Mouse (Mus musculus): ENCODE results near the gene Ush1g. TPM values are rescaled to one million over a fixed set of nuclear protein-coding genes. Genes with fewer than 3 reads are reported as not detected.

Gene Ush1g
- polyA plus RNA-seq, 1 experiment: not detected

DNA sequence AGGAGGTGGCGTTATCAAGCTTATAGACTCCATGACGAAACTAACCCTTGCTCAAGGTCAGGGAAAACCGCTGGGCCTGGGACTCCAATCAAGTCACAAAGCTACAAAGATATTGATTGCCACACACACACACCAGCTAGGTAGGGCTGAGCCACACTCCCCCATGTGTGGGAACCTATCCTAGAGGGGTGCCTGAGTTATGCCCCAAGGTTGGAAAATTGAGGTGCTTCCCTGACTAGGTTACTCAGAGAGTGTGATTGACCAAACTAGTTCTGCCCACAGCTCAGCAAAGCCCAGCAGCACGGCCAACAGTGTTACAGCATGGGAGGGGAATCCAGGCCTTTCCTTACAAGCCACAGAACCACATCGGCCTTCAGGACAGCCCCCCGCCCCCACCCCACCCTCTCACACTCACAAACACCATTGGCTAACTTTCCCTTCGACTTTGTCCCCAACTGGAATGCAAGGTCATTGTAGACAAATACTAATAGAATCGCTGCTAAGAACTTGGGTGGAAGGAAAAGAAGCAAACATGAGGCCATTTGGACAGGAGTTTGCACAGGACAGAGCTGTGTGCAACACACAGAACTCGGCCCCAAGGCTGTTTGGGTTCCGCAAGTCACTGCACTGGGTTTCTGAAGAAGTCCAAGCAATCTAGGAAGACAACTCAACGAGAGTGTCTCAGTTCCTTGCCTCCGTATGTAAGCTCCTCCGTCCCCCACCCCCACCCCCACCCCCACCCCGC is 29.0 kb downstream of the Ush1g start:
- H3K27ac ChIP-seq (ENCODE audit: insufficient read depth, low read depth, low read length): no peak overlapping the region
- H3K4me3 ChIP-seq (ENCODE audit: insufficient read depth, low read length): no peak overlapping the region
- TF ChIP-seq CTCF (IDR thresholded peaks at IDR 0.05; ENCODE audit: low read depth, low read length) (no peak), POLR2A (IDR thresholded peaks at IDR 0.05; ENCODE audit: borderline replicate concordance, low read depth, low read length) (no peak)
- H3K4me1 ChIP-seq (ENCODE audit: control insufficient read depth, insufficient read depth, low read length): peaks cover 23% of the 10 kb centered on the region

DNA sequence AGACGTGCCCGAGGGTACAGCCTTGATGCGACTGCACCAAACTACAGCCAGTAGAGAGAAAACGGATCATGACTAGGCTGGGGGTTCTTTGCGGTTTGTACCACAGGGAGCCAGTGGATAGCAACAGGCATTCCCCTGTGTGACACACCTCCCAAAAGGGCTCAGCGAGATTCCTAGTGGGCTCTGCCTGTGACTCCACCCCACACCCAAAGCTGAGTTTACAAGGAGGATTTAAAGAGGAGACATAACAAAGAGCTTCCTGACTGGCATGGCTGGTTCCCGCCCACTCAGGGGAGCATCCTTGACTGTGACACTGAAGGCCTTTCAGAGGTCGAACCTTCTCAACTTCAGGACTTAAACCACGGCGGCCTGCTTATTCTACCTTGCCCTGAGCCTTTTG is 30.3 kb downstream of the Ush1g start:
- Histone ChIP-seq H3K4me3 (ENCODE audit: insufficient read depth, low read length) (no peak overlapping the region), H3K27ac (ENCODE audit: insufficient read depth, low read depth, low read length) (no peak overlapping the region), H3K4me1 (ENCODE audit: control insufficient read depth, insufficient read depth, low read length) (peaks cover 23% of the 10 kb centered on the region)
- TF ChIP-seq CTCF (IDR thresholded peaks at IDR 0.05; ENCODE audit: low read depth, low read length) (no peak), POLR2A (IDR thresholded peaks at IDR 0.05; ENCODE audit: borderline replicate concordance, low read depth, low read length) (no peak)

DNA sequence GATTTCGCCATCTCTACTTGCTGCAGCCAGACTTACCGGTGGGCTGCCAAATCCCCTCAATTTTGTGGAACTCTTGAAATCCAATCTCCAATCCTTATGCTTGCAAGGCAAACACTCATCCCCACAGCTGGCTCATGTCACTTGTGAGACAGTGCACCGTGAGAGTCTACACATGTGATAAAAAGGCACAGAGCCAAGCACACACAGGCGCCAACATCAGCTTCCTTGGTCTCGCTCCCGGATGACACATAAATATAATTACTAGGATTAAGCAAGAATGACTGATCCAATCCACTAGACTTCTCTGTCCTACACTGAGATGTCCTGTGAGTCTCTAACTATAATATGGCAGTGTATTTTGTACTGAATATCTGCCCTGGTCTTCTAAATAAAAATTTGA is 30.9 kb downstream of the Ush1g start:
- TF ChIP-seq CTCF (IDR thresholded peaks at IDR 0.05; ENCODE audit: low read depth, low read length) (no peak), POLR2A (IDR thresholded peaks at IDR 0.05; ENCODE audit: borderline replicate concordance, low read depth, low read length) (no peak)

DNA sequence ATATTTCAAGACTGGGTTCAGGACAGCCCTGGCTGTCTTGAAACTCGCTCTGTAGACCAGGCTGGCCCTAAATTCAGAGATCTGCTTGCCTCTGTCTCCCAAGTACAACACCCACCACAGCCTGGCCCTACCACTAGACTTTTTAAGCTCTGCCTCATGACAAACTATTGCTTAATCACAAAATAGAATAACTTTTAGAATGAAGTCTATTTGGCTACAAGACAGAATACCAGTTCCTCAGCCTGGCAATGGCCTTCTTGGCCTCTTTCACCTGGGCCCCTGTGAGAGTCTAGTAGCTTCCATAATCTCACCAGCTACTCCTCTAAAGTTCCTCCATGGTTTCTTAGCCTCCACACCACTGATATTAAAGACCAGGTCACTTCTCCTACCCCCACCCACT is 31.5 kb downstream of the Ush1g start:
- TF ChIP-seq CTCF (IDR thresholded peaks at IDR 0.05; ENCODE audit: low read depth, low read length) (no peak), POLR2A (IDR thresholded peaks at IDR 0.05; ENCODE audit: borderline replicate concordance, low read depth, low read length) (no peak)
- H3K4me1 ChIP-seq (ENCODE audit: control insufficient read depth, insufficient read depth, low read length): peaks cover 30% of the 10 kb centered on the region
- H3K27ac ChIP-seq (ENCODE audit: insufficient read depth, low read depth, low read length): peak overlapping the region; percentile 2
- H3K4me3 ChIP-seq (ENCODE audit: insufficient read depth, low read length): no peak overlapping the region

More for the DNA sequence above, 30.9 kb downstream of the Ush1g start:
- Histone ChIP-seq H3K4me3 (ENCODE audit: insufficient read depth, low read length) (no peak overlapping the region), H3K27ac (ENCODE audit: insufficient read depth, low read depth, low read length) (0 out of 2 replicates have a peak overlapping the region, but pooled peaks have one; percentile 2), H3K4me1 (ENCODE audit: control insufficient read depth, insufficient read depth, low read length) (peaks cover 24% of the 10 kb centered on the region)

DNA sequence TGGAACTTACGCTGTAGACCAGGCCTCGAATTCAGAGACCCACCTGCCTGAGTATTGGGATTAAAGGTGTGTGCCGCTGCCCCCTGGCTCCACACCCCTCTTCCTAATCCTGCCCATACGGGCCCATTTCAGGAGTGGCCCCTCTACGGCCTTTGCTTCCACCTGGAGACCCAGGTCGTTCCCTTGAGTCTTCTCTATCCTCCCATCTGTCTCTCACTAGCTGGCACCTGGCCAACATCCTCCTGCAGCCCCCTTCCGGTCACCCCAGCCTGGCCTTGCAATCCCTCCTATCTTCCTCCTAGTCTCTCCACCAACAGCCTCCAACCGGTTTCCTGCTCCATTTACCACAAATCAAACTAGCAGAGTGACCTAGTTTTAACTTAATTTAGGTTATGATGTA is 32.0 kb downstream of the Ush1g start:
- Histone ChIP-seq H3K4me1 (ENCODE audit: control insufficient read depth, insufficient read depth, low read length) (peaks cover 33% of the 10 kb centered on the region), H3K4me3 (ENCODE audit: insufficient read depth, low read length) (no peak overlapping the region), H3K27ac (ENCODE audit: insufficient read depth, low read depth, low read length) (peak overlapping the region; percentile 2)
- TF ChIP-seq CTCF (IDR thresholded peaks at IDR 0.05; ENCODE audit: low read depth, low read length) (no peak), POLR2A (IDR thresholded peaks at IDR 0.05; ENCODE audit: borderline replicate concordance, low read depth, low read length) (no peak)

DNA sequence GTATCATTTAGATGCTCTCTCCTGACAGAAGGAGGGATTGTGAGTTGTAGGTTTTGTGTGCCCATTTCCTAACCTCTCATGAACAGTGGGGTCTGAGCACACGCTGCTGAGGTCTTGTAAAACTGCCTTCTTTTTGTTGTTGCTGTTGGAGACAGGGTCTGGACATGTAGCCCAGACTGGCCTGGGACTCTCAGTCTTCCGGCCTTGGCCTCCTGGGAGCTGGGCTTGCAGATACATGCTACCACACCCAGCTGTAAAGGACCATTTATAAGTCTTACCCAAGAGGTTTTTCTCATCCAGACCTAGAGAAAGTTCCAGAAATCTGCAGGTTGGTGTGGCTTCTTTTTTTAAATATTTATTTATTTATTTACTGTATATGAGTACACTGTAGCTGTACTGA is 33.5 kb downstream of the Ush1g start:
- H3K27ac ChIP-seq (ENCODE audit: insufficient read depth, low read depth, low read length): no peak overlapping the region
- TF ChIP-seq CTCF (IDR thresholded peaks at IDR 0.05; ENCODE audit: low read depth, low read length): no peak
- H3K4me1 ChIP-seq (ENCODE audit: control insufficient read depth, insufficient read depth, low read length): peaks cover 37% of the 10 kb centered on the region
- H3K4me3 ChIP-seq (ENCODE audit: insufficient read depth, low read length): no peak overlapping the region

DNA sequence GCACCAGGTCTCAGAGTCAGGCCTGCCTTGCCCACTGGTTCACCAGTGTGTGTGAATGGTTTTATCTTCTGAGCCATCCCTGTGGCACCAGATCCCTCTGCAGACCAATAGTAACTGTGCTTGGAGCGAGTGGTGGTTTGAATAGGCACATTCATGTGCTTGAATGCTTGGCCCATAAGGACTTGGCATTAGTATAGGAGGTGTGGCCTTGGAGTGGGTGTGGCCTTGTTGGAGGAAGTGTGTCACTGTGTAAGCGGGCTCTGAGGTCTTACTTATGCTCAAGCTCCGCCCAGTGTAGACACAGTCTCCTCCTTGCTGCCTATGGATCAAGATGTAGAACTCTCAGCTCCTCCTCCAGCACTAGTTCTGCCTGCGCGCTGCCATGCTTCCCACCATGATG is 34.5 kb downstream of the Ush1g start:
- no peak for TF ChIP-seq CTCF (IDR thresholded peaks at IDR 0.05; ENCODE audit: low read depth, low read length)
- no peak for TF ChIP-seq POLR2A (IDR thresholded peaks at IDR 0.05; ENCODE audit: borderline replicate concordance, low read depth, low read length)
- Histone ChIP-seq H3K27ac (ENCODE audit: insufficient read depth, low read depth, low read length) (no peak overlapping the region), H3K4me1 (ENCODE audit: control insufficient read depth, insufficient read depth, low read length) (peaks cover 37% of the 10 kb centered on the region), H3K4me3 (ENCODE audit: insufficient read depth, low read length) (no peak overlapping the region)

DNA sequence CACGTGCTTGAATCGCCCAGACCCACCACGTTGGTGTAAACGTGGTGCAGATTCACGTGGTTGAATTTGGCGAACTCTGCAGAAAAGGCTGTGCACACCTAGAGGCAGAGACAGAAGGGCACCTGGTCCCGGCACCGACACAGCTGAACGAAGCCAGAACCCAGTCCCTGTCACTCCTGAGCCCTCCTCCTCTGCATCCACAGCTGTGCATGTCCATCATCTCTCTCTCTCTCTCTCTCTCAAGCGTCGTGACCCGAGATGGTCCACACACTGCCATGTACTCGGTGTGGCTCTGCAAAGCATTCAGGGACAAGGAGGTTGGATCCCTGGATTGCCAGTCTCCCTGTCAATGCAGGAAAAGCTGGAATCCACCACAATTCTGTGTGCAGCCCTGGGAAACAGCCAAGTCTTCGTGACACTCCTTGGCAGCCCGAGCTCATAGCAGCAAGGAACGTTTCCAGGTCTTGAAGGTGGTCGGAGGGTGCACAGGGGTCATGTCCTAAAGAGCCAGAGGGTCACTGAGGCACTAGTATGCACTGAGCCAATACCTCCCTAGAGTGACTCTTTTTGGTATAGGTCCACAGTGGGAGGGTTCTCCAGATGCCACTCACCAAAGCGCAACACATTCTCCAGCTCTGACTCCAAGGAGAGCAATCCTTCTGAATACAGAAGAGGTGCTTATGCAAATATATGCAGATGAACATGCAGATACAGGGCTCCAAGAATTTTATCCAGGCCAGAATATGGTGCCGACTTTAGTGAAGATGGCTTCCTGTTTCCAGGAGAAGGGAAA is 35.4 kb downstream of the Ush1g start:
- Histone ChIP-seq H3K4me3 (ENCODE audit: insufficient read depth, low read length) (no peak overlapping the region), H3K4me1 (ENCODE audit: control insufficient read depth, insufficient read depth, low read length) (peaks cover 31% of the 10 kb centered on the region), H3K27ac (ENCODE audit: insufficient read depth, low read depth, low read length) (no peak overlapping the region)
- TF ChIP-seq POLR2A (IDR thresholded peaks at IDR 0.05; ENCODE audit: borderline replicate concordance, low read depth, low read length) (no peak), CTCF (IDR thresholded peaks at IDR 0.05; ENCODE audit: low read depth, low read length) (no peak)

DNA sequence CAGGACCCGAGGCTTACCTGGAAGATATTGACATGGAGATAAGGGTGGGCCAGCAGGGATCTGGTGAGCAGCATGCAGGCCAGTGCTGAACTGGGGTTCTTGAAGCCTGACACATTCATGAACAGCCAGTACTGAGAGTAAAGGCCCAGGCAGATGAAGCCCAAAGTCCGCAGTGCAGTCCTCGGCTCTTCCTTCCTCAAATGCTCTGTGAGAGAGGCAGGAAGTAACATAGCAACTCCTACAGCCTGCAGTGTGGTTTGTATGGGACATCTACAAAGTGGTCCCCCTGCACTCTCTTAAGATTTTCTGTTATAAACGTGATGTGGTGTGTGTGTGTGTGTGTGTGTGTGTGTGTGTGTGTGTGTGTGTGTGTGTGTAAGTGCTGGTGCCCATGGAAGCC is 36.6 kb downstream of the Ush1g start:
- peak overlapping the region; percentile 54 for H3K27ac ChIP-seq (ENCODE audit: insufficient read depth, low read depth, low read length)
- H3K4me1 ChIP-seq (ENCODE audit: control insufficient read depth, insufficient read depth, low read length): peaks cover 23% of the 10 kb centered on the region
- TF ChIP-seq POLR2A (IDR thresholded peaks at IDR 0.05; ENCODE audit: borderline replicate concordance, low read depth, low read length) (no peak), CTCF (IDR thresholded peaks at IDR 0.05; ENCODE audit: low read depth, low read length) (no peak)
- no peak overlapping the region for H3K4me3 ChIP-seq (ENCODE audit: insufficient read depth, low read length)

All from bone marrow macrophage, adult 2 months (primary cell).